Mouse (Mus musculus) thymus, postnatal 14 days (tissue): ENCODE measurements at regions not wholly inside any gene's neighbourhood (a gene's known extent, or its start where the extent isn't known, plus 50 kb on each side); places are given as distances from the start of the nearest gene placed in this dataset.

Experiments used
- DNase-seq: peaks from one replicate; pipeline ENCODE4 v3.0.0; 2021

DNA sequence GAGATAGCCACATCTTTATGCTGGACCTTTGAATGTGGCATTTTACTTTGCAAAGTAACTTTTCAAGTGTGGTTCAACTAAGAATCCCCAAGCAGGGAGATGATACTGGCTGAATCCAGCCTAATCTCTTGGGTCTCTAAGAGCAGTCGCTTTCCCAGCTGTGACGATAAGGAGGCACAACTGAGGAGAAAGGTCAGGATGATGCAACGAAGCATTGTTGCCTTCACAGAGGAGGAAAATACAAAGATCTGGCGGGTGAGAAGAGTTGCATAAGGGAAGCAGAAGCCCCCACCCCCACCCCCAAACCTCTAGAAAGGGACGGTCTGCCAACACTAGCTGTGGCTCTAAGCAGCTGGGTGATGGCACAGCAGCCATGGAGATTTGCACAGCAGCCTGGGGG is 2298.6 kb upstream of the Gm7489 start:
- DNase-seq, result no peak

DNA sequence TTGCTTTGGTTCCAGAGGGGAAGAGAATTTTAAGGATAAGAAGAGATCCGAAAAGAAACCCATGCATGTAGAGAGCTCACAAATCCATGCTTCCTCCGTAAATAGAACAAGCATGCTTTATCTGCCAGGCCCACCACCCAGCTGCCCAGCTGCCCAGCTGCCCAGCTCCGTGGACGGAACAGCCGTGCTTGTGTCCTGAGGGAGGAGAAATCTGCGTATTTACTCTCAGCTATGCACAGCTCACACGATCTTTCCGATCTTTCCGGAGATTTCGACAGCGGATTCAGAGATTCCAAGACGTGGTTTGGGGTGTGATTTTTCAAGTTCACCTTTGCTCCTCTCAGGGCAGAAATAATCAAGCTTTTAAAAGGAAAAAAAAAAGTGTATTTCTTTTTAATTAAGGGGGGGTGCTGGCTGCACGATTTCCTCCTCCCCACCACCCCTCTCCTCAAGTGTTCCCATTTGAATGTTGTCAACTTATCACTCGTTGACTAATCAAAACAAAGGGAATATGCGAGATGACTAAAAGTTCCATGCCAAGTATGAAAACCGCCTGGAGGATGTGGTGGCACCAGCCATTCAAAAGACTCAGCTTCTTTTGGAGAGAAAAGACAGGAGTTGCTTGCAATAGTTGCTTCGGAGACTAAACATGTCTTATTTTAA is 2293.2 kb upstream of the Gm7489 start:
- no peak for DNase-seq

DNA sequence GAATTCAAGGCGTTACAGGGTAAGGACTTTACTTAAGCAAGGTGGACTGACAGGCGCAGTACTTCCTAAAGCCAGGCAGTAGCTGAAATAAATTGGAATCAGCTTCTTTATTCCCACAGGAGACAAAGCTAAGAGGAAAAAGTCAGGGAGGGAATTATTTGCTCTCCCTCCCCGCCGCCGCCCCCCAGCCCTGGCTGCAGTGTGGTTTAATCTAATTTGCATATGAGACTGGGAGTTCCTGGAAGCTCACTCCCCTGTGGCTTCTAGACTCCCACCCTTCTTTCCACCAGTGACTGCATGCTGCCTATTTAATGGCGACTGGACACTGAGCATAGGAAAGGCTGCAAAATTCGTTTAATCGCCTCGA is 2292.7 kb upstream of the Gm7489 start:
- no peak for DNase-seq

DNA sequence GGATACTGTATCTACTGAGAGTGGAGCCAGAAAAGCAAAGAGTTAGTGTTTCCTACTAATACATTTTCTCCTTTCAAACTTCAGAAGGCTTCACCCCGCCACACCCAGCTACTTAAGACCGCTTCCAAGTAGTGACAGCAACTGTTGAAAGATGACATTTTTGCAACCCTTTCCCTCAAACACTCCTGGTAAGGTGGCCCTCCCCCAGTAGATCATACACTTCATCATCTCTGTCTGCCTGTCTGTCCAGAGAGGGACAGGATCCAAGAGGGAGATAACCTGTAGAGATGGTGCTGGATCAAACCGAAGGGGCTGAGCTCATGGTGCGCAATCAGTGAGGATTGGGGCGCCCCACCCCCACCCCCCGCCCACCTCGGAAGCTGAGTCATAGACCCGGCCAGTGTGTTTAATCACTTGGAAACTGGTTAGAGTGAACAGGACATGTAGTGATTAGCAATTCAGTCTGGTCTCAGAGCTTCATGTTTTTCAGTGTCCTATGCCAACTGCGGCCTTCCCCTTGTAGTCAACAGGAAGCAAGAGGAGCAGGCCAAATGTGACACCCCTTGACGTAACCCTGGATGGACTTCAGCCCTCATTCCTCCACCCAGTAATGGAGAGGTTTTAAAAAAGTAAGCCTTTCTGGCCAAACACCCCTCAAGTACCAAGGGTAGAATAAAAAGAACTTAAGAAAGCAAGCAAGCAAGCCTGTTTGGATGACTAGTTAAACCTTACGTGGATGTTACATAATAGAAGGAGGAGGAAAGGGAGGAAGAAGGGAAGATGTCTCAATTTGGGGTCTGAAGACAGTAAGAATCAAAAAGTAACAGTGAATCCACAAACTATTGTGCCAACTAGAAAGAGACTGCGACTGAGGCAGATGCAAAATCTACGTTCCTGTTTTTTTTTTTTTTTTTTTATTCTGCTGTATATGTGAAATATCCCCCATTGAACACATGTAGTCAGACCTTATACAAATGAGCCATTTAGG is 2291.9 kb upstream of the Gm7489 start:
- no peak for DNase-seq

DNA sequence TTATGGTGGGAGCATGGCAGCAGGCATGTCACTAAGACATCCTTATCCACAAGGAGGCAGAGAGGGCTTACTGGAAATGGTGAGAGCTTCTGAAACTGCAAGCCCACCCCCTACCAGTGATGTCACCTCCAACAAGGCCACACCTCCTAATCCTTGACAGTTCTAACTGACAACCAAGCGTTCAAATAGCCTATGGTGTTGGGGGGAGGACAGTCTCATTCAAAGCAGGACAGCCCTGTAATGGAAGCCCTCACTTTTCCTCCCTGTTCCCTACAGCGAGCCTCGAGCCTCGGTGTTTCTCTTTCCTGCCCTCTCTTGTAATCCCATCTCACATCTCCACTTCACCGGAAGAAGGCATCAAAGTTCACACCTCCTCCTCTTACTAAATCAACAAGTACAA is 2290.6 kb upstream of the Gm7489 start:
- no peak for DNase-seq

DNA sequence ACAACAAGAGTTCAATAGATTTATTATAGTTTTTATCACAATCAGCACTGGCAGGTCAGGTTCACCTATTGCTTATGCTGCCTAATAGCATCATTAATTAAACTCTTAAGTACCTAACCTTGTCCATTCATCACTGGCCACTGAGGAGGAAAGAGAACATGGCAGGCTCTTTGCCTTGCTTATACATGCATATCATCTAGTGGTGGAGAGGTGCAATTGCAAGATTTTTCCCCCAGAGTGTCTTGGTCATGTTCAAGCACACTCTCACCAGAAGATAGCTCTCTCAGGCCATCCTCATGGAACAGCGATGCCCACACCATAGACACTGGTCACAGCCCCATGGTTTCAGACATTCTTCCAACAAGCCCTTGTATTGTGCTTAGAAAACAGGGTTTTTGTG is 2289.1 kb upstream of the Gm7489 start:
- DNase-seq, result no peak

DNA sequence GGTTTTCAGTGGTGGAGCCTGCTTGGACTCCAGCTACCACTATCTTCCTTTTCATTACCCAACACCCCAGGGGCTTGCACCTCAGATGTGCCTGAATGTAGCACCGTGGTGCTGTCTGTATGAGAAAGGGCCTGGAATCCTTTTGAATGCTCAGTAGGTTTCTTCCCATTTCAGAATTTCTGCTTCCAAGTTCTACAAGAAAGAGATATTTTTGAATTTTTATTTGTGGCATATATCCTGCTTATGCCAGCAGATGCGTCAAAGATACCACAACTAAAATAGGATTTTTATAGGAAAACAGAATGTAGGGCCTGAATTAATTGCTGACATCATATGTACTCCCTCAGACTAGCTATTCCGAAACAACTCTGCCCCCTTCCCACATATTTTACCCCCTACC is 2286.9 kb upstream of the Gm7489 start:
- no peak for DNase-seq

DNA sequence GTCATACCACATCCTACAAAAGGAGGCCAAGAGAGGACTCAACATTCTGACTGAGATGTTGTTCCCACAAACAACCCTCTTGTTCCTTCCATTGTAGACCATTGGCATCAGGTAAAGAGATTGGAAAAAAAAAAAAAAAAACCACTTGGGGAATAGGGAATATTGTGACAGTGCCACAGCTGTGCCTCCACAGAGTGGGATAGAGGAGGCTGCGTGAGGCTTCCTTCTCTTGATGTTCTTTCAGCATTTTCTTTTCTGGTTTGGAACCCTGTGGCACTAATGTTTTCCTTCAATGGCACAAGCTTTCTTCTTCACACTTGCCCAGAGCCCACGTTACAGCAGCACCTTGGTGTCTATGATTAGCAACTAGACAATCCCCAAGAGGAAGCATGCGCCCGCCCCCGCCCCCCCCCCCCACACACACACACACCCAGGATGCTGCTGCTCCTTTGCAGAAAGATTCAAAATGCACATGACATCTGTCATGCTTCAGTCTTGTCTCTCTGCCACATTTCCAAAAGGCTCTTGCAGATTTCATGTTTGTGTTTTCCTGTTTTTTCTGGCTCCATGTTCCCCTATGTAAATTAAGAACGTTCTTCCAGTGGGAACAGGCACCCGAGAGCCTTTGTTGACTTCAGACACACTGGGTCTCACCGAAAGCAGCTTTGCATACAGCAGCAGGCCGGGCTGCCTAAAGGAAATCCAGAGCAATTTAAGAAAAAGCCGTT is 2283.4 kb upstream of the Gm7489 start:
- no peak for DNase-seq

DNA sequence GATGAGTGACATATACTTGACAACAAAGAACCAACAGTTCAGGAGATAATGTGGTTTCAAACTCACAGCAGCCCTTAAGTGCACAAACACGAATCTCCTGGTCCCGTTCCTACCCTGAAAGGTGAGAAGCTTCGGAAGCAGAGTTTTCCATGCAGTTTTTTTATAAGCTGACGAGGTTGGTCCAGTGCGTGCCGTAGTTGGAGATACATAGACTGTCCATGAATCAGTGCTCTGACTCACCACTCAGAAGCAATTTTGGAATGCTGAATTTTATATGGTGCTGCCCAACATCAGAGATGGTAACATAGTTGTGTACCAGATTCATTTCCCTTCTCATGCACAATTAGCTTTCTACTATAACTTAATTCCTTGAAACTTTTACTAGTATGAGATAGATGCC is 2263.3 kb upstream of the Gm7489 start:
- DNase-seq, result no peak

DNA sequence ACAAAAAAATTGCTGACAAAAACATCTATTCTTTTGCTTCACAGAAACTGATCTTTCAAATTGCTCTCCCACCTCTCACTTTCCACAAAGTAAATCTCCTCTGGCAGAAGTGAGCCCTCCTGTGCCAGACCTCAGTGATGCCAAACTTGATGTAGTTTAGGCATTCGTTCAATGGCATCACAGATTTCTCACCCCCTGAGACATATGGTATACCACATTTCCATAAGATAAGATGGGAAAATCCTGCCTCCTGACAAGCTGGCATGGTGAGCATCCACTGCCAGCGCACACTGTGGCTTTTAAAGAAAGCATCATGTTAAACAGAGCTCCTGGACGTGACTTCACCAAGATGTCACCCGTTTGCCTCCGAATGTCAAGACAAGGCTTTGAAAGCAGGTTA is 2257.2 kb upstream of the Gm7489 start:
- DNase-seq, result no peak

DNA sequence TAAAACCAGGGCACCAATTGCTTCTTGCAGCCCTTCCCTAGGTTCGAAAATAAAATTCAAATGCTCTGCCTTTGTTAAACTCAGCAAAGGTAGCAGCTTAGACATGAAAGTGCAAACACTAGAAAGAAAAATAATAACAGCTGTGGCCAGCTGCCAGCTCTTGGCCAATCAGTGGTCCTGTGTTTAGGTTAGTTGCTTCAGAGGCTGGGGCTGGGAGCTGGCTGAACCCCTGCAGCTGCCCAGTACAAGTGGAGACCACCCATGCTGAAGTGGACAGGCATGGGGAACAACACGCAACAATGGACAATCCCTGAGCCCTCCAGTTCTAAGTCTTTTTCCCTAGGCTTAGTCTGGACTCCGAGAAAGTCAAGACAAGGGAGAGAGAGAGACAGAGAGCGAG is 2256.2 kb upstream of the Gm7489 start:
- no peak for DNase-seq

DNA sequence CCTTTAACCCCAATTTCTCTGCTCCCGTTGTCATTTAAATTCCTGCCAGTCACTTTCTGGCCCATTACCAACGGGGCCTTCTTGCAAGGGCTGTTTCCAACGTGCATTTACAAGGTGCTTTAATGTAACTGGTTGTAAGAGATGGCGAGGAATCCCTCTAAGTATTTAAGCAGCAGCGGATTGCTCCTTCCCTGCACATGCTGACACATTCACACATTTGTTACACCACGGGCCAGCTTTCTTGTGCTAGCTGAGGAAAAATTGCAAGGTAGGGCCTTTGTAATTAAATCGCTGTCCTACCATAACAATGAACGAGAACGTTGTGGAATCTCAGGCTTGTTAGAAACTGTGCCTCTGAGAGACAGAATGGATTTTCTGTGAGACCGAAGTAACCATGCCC is 2252.8 kb upstream of the Gm7489 start:
- no peak for DNase-seq

DNA sequence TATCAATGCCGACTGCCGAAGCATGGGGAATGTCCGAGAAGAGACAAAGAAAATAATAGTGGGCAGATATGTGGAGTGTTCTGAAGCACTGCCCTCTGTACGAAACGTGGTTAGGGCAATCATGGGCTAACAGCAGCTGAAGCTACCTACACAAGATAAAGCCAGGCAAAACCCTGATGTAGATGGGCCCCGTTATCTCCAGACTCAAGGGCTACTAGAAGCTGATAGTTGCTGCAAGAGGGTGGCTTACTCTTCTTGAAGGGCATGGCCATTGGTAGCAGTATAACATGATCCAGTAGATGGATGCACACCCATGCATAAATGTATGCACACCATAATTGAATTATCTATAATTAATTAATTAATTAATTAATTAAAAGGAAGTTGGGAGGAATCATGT is 2251.6 kb upstream of the Gm7489 start:
- no peak for DNase-seq

DNA sequence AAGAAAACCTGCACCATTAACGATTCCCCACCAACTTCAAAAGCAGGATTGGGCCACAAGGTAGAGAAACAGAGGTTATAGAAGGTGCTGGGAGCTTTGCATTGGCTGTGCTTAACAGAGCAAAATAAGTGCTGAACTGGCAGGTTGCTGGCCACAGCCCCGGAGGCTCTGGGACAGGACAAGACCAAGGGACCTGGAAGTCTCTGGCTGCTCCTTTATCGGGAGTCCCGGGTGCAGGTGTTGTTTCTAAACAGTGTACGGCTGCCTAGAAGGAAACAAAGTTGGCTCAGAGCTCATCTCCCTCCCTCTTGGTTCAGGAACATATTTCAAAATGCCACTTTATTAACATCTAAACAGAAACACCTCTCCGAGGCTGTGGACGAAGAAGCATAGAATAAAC is 2250.0 kb upstream of the Gm7489 start:
- DNase-seq, result no peak

DNA sequence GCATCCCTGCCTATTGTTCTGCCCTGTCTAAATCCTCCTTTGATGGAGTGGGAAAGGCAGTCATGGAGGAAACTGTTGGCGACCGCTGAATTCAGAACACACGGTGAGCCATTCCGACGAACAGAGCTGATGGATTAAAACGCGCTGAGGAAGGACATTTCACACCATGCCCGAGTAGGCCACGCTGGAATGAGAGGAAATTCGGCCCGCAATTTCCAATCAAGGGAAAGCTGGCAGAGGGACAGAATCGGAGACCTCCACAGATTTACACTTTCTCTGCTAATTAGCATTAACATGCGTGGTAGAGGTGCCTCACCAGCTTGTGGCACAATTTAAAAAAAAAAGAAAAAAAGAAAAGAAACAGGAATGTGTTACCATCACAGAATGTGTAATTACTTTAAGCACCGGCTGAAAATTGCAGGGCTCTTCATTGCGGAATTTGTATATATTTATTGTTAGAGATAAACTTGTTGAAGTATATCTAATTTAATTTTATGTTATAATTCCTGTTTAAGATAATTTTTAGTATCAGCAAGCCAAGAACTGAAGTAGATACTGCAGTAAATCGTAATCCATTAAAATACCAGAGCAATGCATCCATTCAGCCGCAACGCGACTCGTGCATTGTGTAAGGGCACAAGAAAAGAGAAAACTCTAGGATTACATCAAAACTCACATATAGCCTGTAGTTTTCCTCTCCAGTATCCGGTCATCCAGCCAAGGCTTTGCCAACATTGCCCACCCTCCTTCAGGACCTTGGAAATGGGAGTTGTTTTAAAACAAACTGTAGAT is 2249.4 kb upstream of the Gm7489 start:
- DNase-seq, result no peak

DNA sequence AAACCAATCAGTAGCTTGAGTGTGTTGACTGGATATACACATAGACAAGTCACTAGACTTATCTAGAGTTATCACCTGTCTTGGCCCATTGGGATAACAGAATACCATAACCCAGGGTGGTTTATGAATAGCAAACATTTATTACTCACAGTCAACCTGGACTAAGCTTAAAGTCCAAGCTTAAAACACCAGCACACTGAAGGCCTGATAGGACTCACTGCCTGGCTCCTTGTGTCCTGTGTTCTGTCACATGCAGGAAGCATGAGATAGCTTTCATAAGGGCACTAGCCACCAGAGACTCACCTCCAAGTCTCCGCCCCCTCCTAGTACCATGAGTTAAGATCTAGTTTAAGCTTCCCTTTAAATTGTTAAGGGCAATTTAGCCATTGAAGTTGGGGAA is 2247.1 kb upstream of the Gm7489 start:
- DNase-seq, result no peak

DNA sequence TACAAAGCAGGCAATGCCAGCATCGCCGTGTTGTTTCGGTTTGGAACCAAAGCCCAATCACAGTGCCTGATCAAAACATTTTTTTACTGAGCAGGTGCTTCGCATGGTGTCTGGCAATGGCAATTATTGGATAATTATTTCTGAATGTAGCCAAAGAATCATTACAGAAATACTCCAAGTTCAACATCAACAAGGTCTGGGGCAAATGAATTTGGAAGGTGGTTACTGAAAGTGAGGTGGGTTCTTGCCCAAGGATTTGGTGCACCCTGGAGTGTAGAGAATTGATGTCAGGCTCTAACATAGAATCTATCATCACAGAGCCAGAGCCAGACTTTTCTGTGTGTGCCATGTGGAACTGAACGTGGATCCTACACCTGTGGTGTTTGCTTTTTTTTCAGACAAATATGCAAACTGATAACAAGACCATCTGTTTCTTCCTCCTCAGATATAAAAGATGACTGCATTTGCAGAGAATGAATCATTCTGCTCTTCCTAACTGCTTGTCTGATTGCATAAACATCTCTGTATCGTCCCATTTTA is 2240.9 kb upstream of the Gm7489 start:
- no peak for DNase-seq

DNA sequence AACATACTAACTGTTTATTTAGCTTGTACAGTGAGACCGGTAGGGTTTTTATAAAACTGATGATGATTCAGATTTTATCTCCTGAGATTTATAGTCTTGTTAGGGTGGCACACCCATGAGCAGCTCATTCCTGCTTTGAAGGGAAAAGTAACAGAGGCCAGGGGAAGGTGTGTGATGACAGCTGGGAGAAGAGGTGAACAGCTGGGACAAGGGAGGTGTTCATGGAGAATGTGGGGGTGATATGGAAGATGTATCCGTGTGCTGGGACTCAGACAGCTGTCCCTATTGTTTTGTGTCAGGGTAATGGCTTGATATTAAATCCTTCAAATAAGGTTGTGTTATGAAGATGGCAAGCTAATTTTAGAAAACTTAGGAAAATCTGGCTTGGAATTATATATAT is 2238.4 kb upstream of the Gm7489 start:
- DNase-seq, result no peak

DNA sequence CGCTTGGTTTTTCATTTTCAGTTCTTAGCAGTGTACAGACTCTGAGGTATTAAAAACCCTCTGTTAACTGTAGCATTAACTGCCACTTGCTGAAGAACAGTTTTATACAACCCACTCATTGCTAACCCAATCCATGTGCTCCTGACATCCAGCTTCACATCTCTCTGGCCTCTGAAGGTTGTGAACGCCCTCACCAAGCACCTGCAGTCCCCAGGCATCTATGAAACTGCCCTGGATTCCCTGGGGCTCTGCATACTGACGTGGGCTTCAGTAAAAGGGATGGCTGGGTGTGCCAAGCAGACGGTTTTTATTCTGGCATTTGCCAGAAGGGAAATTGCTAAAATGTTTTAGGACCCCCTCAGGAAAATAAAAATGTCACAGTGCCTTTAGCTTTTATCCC is 2232.2 kb upstream of the Gm7489 start:
- DNase-seq, result no peak

DNA sequence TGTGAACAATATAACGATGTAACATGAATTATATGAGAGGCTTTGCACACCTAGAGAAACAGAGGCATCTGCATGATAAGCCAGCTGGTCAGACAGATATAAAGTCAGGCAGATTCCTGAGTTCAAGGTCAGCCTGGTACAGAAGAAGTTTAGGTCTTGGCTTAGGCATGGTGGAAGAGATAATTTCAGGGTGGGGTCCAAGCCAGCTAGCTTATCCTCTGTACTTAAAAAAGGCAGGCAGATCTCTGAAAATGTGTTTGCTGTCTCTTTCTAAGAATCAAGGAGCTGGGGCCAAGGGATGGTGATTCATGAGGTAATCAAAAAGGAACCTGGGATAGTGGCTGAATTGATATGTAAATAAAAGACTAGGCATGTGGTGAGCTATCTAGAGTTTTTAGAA is 2227.1 kb upstream of the Gm7489 start:
- DNase-seq, result no peak

DNA sequence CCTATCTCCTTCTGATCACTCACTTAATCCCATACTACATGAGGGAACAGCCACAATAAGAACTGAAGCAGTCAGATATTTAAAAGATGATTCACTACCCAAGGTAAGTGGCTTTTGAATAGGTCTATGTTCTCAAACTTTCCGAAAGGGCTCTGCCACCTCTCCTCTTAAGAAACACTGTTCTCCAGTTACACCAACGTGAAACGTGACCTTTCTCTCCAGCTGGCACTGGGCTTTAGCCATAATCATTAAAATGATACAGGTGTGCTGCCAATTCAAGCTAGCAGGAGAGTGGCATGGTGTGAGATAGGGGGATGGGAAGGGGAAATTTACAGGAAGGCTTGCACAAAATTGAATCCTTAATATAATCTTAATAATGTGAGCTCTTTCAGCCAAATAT is 2216.4 kb upstream of the Gm7489 start:
- DNase-seq, result no peak

DNA sequence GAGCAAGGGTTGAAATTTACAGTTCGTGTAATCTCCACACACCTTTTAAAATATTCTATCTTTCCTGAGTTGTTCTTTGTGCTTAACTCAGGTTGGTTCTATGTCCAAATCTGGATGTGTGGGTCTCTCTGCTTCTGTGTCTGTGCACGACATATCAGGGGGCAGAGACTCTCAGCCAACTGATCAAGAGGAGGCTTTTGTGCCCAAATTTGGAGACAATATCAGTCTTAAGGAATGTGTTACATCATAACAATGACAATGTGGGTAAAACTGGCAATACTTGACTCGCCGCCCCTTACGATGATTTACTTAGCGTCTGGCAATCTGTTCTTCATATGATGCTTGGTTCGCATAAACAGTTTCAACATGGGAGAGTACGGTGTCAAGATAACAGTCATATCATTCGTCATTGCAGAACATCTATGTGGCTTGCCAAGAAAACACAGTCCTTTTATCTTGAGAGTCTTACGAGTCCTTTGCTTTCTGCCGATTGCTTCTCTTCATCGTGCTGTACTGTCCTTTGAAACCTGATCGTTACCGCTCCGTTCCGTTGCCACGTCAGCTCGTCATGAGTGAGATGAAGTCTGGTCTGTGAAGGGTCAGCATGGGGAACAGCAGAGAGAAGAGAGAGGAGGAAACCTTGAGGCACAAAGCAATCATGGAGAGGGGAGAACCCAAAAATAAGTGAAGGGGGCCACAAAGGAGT is 2212.9 kb upstream of the Gm7489 start:
- no peak for DNase-seq
